Mouse (Mus musculus) olfactory bulb, adult 2 months (tissue): ENCODE measurements at regions not wholly inside any gene's neighbourhood (a gene's known extent, or its start where the extent isn't known, plus 50 kb on each side); places are given as distances from the start of the nearest gene placed in this dataset.

Experiments
- H3K27ac ChIP-seq: fragments of 200-500 bp; 2 replicates; pipeline ENCODE4 v1.5.1; 2012; ENCODE audit warnings: low read depth, low read length; ENCODE audit not compliant: insufficient read depth
- H3K4me1 ChIP-seq: fragments of 200-500 bp; 2 replicates; pipeline ENCODE4 v1.6.1; 2012; ENCODE audit warnings: low read length; ENCODE audit not compliant: control insufficient read depth, insufficient read depth
- H3K4me3 ChIP-seq: fragments of 200-500 bp; 2 replicates; pipeline ENCODE4 v1.5.1; 2012; ENCODE audit warnings: mild to moderate bottlenecking, low read depth, low read length, moderate library complexity; ENCODE audit not compliant: insufficient read depth
- CTCF ChIP-seq: fragments of 200-500 bp; IDR thresholded peaks from 2 replicates; pipeline ENCODE4 v1.5.1; 2012; ENCODE audit warnings: low read depth, mild to moderate bottlenecking, low read length, moderate library complexity; ENCODE audit not compliant: insufficient read depth
- POLR2A ChIP-seq: fragments of 200-500 bp; IDR thresholded peaks from 2 replicates; pipeline ENCODE4 v1.6.1; 2012; ENCODE audit warnings: mild to moderate bottlenecking, low read depth, low read length, moderate library complexity; ENCODE audit not compliant: insufficient read depth
- WGBS: fragments of 180-500 bp; shearing (Covaris S2); methylation state at CpG from one replicate; pipeline ENCODE4 v1.1.7; 2018; 5-methylcytosine and 5-hydroxymethylcytosine counted together

DNA sequence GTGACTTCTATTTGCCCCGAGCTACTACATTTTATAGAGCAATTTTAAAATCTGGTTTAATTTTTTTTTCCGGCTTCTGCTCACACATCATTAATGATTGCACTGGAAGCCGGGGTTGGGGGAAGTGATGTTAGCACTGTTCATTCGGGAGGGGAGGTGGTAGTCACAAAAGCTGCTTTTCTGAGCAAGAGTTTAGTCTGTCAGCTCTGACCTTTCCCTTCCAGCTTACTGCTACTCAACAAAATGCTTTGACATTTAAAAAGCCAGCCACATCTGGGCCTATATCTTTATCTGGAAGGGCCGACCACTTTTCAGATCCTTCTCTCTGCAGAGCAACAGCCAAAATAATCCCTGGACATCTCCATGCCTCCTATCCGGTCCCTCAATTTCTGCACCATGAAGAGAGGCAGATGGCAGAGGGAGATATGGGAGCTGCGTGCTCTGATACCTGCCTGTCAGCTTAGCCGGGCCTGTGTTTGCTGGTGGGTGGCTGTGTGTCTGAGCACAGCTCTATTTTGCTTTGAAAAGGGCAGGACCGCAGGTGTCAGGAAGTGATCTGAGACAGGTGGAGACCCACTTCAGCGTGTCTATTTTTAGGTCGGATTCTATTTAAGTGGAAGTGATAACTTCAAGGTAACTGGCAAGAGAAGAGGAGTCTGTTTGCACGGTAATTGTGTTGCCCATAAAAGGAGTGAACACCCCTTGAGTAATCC, 63.1 kb downstream of the Kcnf1 start:
- no peak for TF ChIP-seq CTCF
- no peak for TF ChIP-seq POLR2A
- H3K27ac ChIP-seq: no peak overlapping the region
- H3K4me3 ChIP-seq: no peak overlapping the region
- 54% methylated on average over 12 of the region's 12 CpGs for WGBS
- peaks cover 11% of the 10 kb centered on the region for H3K4me1 ChIP-seq

DNA sequence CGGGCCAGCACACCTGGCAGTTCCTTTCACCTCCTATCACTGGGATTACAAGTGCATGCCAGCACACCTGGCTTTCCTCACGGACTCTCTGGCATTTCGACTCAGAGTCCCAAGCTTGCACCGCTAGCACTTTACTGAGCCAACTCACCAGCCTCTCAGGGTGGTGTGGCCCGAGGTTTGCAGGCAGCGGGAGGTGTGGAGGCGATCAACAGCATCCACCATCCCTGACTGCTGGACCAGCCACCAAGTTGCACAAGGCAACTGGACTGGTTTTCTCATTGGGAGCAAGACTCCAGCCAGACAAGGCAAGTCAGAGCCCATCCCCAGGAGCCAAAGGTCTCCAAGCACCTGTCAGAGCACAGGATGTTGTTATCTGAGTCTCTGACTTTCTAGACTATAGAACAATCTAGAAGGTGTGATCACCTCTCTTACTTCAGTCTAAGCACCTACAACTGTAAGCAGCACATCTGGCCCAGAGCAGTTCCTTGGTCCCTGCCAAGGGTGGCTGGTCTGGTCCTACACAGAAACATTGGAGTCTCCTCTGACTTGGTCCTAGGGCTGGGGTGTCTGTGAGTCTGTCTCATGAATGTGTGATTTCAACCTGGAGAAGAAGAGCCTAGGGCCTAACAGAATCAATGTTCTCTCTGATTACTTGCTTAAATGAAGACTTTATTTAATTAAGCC, 63.8 kb downstream of the Kcnf1 start:
- 85% methylated on average over 7 of the region's 7 CpGs for WGBS
- peaks cover 11% of the 10 kb centered on the region for H3K4me1 ChIP-seq
- H3K4me3 ChIP-seq: no peak overlapping the region
- TF ChIP-seq POLR2A (no peak), CTCF (no peak)
- no peak overlapping the region for H3K27ac ChIP-seq

DNA sequence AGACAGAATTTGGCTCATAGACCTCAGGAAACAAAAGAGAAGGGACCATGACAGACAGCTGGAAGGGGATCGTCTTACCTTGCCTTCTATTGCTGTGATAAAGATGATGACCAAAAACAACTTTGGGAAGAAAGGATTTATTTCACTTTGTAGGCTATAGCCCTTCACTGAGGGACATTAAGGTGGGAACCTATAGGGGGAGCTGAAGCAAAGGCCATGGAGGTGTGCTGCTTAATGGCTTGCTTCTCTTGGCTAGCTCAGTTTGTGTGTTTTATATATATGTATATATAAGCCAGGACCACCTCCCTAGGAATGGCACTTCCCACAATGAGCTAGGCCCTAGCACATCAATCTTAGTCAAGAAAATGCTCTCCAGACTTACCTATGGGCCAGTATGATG, 70.5 kb downstream of the Kcnf1 start:
- peaks cover 6% of the 10 kb centered on the region; the same call in 1 of the 2 replicates for H3K4me1 ChIP-seq
- H3K27ac ChIP-seq: no peak overlapping the region
- H3K4me3 ChIP-seq: no peak overlapping the region
- TF ChIP-seq POLR2A (no peak), CTCF (no peak)
- 93% methylated on average over 1 of the region's 1 CpGs for WGBS

DNA sequence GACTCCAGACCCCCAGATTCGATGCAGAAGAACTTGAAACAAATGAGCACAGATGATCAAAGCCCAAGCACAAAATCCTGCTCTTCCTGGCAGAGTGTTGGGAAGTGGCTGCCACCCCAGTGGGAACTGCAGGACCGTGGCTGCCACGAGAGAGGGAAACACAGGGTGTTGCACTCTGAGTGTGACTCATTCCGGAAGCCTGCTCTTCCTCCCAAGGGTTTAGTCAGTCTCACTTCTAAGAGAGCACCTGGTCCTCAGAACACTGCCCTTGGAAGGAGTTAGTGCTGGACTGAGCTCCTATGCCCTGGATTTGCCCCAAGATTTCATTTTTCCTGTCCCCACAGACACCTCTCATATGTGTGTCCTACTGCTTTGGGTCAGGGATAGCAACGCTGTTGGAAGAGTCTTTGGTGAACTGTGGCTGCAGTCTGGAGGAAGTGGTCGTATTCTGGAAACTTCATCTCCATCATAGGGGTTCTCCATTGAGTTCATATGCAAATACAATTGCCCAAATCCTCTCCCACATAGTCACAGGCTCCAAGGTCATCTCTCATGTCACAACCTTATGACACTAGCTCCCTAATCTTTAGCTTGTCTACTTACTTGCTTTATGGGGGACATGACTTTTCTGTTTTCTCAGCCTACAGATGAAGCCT, 71.5 kb downstream of the Kcnf1 start:
- WGBS: 70% methylated on average over 6 of the region's 6 CpGs
- Histone ChIP-seq H3K4me3 (no peak overlapping the region), H3K27ac (no peak overlapping the region), H3K4me1 (peaks cover 8% of the 10 kb centered on the region)
- TF ChIP-seq POLR2A (no peak), CTCF (no peak)

DNA sequence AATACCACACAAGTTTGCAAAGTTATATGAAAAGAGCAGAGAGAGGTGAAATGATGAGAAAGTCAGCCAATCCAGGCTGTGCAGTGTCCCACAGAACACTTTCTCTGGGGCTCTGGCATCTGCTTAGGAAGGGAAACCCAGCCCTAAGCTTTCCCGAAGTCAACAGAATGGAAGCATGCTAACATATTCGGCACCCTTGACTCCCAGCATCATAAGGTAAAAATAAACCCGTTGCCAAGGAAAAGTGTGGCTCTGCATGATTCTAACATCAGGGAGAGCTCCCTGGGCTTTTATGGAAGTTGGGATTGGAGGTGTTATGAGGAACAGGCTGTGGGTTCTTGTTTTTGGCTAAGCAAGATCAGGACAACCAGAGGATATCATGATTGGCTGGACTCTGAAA, 74.8 kb downstream of the Kcnf1 start:
- Histone ChIP-seq H3K27ac (no peak overlapping the region), H3K4me3 (no peak overlapping the region), H3K4me1 (peaks cover 16% of the 10 kb centered on the region)
- TF ChIP-seq CTCF (no peak), POLR2A (no peak)
- 38% methylated on average over 3 of the region's 3 CpGs for WGBS

DNA sequence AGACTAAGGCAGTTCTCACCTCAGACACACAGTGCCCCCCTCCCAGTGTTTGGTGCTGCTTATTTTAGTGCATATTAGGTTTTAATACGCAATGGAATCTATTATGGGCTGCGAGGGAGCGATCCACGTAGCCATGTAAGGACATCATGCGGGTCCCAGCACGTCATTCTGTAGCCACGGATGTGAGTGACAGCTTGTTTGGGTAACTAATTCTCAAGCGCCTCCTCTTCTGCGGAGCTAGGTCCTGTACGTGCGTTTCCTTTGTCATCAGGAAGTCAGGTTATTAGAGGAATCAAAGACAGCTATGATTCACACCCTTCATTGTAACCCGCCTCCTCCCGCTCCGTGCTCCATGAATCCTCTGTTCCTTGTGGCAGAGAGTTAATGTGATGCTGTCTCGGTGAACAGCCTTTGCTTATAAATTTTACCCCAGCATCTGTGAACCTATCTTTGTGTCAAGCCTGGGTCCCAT, 78.9 kb downstream of the Kcnf1 start:
- no peak overlapping the region for H3K4me3 ChIP-seq
- 22% methylated on average over 15 of the region's 15 CpGs for WGBS
- no peak overlapping the region for H3K27ac ChIP-seq

DNA sequence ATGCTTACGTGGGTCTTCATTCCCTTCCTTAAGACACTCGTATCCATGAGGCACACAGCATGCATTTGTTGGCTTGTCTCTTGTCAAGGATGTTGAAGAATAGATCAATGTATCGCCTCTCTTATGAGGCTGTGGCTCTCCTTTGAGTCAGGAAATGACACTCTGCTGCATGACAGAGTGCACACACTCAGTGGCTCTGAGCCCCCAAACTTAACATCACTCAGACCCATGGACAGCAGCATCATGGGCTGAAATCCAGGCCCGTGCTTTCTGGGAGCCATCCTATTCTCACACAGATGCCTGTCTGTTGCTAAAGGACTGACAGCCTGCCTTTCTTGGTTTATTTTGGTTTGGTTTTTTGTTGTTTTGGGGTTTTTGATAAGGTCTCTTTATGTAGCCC, 81.9 kb downstream of the Kcnf1 start:
- no peak for TF ChIP-seq POLR2A
- no peak for TF ChIP-seq CTCF
- H3K27ac ChIP-seq: no peak overlapping the region
- 90% methylated on average over 4 of the region's 4 CpGs for WGBS
- H3K4me1 ChIP-seq: peaks cover 14% of the 10 kb centered on the region
- H3K4me3 ChIP-seq: no peak overlapping the region

More for the DNA sequence above, 78.9 kb downstream of the Kcnf1 start:
- peaks cover 10% of the 10 kb centered on the region for H3K4me1 ChIP-seq
- TF ChIP-seq POLR2A (no peak), CTCF (no peak)

DNA sequence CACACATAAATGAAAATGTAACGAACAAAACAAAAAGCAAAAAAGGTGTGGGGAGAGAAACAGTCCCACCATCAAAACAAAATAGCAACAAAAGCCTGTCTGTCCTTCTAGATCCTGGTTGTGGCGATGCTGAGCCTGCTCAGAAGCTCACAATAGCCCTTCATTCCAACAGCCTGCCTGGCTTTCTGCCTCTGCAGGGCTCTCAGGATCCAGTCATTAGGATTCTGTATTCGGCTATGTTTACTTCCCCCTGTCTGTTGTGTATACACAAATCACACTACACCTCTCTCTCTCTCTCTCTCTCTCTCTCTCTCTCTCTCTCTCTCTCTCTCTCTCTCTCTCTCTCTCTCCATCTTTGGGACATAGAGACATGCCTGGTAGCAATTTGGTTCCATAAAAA, 82.2 kb upstream of the 2410004P03Rik start:
- TF ChIP-seq CTCF: no peak
- no peak for TF ChIP-seq POLR2A

DNA sequence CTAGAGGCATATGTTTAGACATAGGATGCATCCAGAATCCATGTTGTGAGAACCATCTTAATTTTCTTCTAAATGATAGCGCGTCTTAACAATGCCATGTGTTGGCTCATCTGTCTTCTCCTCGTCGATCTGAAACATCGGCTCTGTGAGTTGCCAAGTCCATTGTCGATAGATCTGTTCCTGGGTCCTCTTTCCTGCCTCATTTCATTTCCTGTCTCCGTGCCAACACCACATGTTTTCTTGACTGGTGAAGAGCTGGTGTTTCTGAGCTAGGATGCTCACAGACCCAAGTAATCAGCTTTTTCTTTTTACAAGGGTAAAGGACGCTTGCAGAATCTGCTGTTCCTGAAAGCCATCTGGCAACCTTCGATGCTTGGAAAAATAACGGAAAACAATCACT, 79.5 kb upstream of the 2410004P03Rik start:
- Histone ChIP-seq H3K4me3 (no peak overlapping the region), H3K4me1 (peaks cover 24% of the 10 kb centered on the region), H3K27ac (no peak overlapping the region)
- no peak for TF ChIP-seq CTCF
- no peak for TF ChIP-seq POLR2A
- WGBS: 52% methylated on average over 10 of the region's 10 CpGs

More for the DNA sequence above, 82.2 kb upstream of the 2410004P03Rik start:
- 49% methylated on average over 3 of the region's 3 CpGs for WGBS
- Histone ChIP-seq H3K4me1 (peaks cover 19% of the 10 kb centered on the region), H3K27ac (no peak overlapping the region), H3K4me3 (no peak overlapping the region)
